Mouse (Mus musculus): ENCODE data around the gene Tor3a. TPM values are rescaled to one million over a fixed set of nuclear protein-coding genes. Genes with fewer than 3 reads are reported as not detected.

Tor3a gene
- polyA plus RNA-seq, 2 experiments = 7.6 to 10.1 TPM

DNA sequence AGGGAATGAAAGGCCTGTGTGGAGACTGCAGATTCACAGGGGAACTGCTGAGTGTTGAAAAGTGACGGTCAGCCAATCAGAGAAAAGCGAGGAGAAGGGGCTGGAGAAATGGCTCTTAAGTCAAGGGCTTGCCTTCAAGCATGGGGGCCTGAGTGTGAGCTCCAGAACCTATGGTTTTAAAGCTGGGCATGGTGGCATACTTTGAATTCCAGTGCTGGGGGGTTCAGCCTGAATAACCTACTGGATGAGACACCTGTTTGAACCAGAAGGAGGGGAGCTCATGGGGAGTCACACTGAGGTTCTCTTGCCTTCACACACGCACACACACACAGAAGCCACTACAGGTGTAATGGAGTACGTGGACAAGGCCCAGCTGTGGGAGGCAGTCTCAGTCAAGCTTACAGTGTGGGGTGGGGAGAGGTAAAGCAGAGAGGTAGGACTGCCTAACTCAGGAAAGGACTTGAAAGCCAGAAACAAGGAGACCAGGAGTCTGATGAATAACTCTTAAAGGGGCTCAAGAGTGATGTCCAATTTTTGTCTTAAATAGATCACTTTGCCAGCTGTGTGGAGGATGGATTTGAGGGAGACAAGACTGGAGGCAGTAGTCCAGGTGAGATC lies 53.8 kb downstream of the Tor3a start:
- no peak for TF ChIP-seq POLR2A (IDR thresholded peaks at IDR 0.05; ENCODE audit: borderline replicate concordance, extremely low read depth, insufficient read depth, insufficient read length)
- Histone ChIP-seq H3K27me3 (ENCODE audit: control insufficient read depth, insufficient read depth, low read length) (no peaks in the 10 kb centered on the region), H3K4me3 (replicated peaks; ENCODE audit: low read length) (no peak overlapping the region), H3K9me3 (ENCODE audit: control insufficient read depth, low read length) (no peaks in the 10 kb centered on the region), H3K4me1 (ENCODE audit: control insufficient read depth, insufficient read depth, low read length) (peaks cover 12% of the 10 kb centered on the region), H3K4me2 (replicated peaks; ENCODE audit: low read depth, low read length, severe bottlenecking) (no peak overlapping the region), H3K36me3 (ENCODE audit: control insufficient read depth, insufficient read depth, low read length) (peaks cover 10% of the 10 kb centered on the region; the same call in 1 of the 2 replicates), H3K9ac (ENCODE audit: low read depth, low read length, severe bottlenecking) (no peak overlapping the region), H3K27ac (replicated peaks; ENCODE audit: low read depth, low read length) (no peak overlapping the region)
- DNase-seq (ENCODE audit: low spot score) (no peak), ATAC-seq (ENCODE audit: low FRiP score, low read depth) (no peak)
- WGBS = 75% methylated on average over 4 of the region's 4 CpGs

DNA sequence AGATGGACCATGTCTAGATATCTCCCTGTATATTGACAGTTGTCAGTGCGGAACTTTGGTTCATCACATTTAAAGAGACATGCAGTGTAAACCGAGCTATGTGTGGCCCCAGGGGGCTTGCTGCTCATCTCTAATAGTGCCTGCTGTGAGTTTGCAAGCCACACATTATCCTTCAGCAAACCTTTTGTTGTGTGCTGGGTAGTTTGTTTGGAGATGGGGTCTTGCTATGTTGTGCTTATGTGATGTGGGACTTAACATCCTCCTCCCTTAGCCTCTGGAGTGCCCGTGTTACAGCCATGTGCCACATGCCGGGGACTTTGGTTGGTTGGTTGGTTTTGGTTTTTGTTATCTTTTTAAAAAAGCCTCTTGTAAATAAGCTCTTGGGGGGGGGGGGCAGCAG lies 56.3 kb downstream of the Tor3a start:
- H3K27ac ChIP-seq (replicated peaks; ENCODE audit: low read depth, low read length) = no peak overlapping the region
- H3K4me1 ChIP-seq (ENCODE audit: control insufficient read depth, insufficient read depth, low read length) = peaks cover 21% of the 10 kb centered on the region
- no peaks in the 10 kb centered on the region; the same call in 1 of the 2 replicates for H3K36me3 ChIP-seq (ENCODE audit: control insufficient read depth, insufficient read depth, low read length)
- no peak overlapping the region for H3K4me3 ChIP-seq (replicated peaks; ENCODE audit: low read length)
- WGBS = 74% methylated on average over 4 of the region's 4 CpGs
- H3K9me3 ChIP-seq (ENCODE audit: control insufficient read depth, low read length) = no peaks in the 10 kb centered on the region
- no peak for TF ChIP-seq POLR2A (IDR thresholded peaks at IDR 0.05; ENCODE audit: borderline replicate concordance, extremely low read depth, insufficient read depth, insufficient read length)
- no peak overlapping the region for H3K9ac ChIP-seq (ENCODE audit: low read depth, low read length, severe bottlenecking)
- no peak for DNase-seq (ENCODE audit: low spot score)
- ATAC-seq (ENCODE audit: low FRiP score, low read depth) = no peak
- no peaks in the 10 kb centered on the region for H3K27me3 ChIP-seq (ENCODE audit: control insufficient read depth, insufficient read depth, low read length)
- no peak overlapping the region for H3K4me2 ChIP-seq (replicated peaks; ENCODE audit: low read depth, low read length, severe bottlenecking)

DNA sequence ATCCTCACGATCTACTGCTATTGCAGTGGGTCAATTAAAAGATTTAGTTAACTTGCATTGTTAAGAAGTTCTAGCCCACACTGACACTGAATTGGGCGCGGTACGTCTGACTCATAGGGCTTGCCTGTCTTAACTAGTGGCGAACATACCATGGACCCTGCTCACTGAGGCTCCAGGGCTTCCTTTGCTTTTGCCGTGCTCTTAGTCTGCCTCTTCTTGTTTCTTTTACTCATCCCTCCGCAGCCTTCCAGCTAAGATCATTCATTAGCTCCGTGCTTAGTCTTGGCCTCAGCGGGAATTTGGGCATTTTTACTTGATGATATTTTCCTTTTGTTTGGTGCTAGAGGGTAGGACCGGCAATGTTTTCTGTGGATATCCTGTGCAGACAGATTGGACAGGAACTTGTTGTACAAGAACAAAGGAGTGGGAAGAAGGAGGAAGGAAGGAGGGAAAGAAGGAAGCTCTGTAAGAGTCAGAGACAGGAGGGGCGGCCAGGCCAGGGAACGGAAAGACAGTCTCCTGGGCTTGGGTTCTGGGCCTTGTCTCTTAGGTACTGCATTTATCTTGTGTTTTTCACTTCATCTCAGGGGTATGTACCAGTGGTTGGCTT lies 57.1 kb downstream of the Tor3a start:
- no peak for TF ChIP-seq POLR2A (IDR thresholded peaks at IDR 0.05; ENCODE audit: borderline replicate concordance, extremely low read depth, insufficient read depth, insufficient read length)
- 50% methylated on average over 12 of the region's 12 CpGs for WGBS
- Histone ChIP-seq H3K9ac (ENCODE audit: low read depth, low read length, severe bottlenecking) (no peak overlapping the region), H3K27me3 (ENCODE audit: control insufficient read depth, insufficient read depth, low read length) (no peaks in the 10 kb centered on the region), H3K27ac (replicated peaks; ENCODE audit: low read depth, low read length) (peak overlapping the region; percentile 52; the same call in 1 of the 2 replicates), H3K36me3 (ENCODE audit: control insufficient read depth, insufficient read depth, low read length) (no peaks in the 10 kb centered on the region; the same call in 1 of the 2 replicates), H3K9me3 (ENCODE audit: control insufficient read depth, low read length) (no peaks in the 10 kb centered on the region), H3K4me1 (ENCODE audit: control insufficient read depth, insufficient read depth, low read length) (peaks cover 21% of the 10 kb centered on the region), H3K4me2 (replicated peaks; ENCODE audit: low read depth, low read length, severe bottlenecking) (no peak overlapping the region), H3K4me3 (replicated peaks; ENCODE audit: low read length) (no peak overlapping the region)
- DNase-seq (ENCODE audit: low spot score) = peak; percentile 26
- ATAC-seq (ENCODE audit: low FRiP score, low read depth) = no peak

DNA sequence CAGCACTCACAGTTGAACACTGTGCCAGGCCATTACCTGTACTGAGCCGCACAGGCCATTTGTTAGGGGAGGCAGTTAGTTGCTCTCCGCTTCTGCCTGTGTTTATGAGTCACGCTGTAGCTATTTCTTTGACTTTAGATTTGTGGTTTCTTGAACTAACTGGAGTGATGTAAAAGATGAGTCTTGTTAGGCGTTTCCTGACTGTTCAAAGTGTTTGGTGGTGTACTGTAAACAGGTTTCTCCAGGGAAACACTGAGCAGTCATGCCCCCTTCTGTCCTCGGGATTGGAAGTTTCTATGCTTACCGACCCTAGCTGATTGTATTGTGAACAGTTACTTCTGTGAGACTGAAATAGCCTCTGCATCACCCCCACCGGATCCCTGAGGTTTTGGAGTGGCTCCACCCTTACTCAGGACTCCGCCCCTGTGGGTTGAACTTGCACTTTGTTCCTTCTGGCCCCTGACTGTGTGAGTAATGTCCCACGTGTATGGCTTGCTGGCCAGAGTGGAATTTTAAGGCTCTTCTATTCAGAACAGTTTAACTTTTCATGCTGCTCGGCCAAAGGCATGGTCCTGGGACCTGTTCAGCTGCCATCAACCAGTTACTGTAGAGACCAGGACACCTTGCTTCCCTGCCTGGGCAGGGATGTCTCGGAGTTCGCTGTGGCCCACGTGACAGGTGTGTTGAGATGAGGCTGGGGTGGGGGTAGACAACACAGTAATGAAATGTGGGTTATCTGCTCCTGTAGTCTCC lies 58.6 kb downstream of the Tor3a start:
- no peak for TF ChIP-seq POLR2A (IDR thresholded peaks at IDR 0.05; ENCODE audit: borderline replicate concordance, extremely low read depth, insufficient read depth, insufficient read length)
- ATAC-seq (ENCODE audit: low FRiP score, low read depth) (peak; percentile 74), DNase-seq (ENCODE audit: low spot score) (peak; percentile 73)
- Histone ChIP-seq H3K27ac (replicated peaks; ENCODE audit: low read depth, low read length) (0 out of 2 replicates have a peak overlapping the region, but pooled peaks have one; percentile 11), H3K4me1 (ENCODE audit: control insufficient read depth, insufficient read depth, low read length) (peaks cover 21% of the 10 kb centered on the region), H3K9me3 (ENCODE audit: control insufficient read depth, low read length) (no peaks in the 10 kb centered on the region), H3K4me3 (replicated peaks; ENCODE audit: low read length) (no peak overlapping the region), H3K27me3 (ENCODE audit: control insufficient read depth, insufficient read depth, low read length) (no peaks in the 10 kb centered on the region), H3K4me2 (replicated peaks; ENCODE audit: low read depth, low read length, severe bottlenecking) (peak overlapping the region; percentile 31; the same call in 1 of the 2 replicates), H3K9ac (ENCODE audit: low read depth, low read length, severe bottlenecking) (peak overlapping the region; percentile 5; the same call in 1 of the 2 replicates), H3K36me3 (ENCODE audit: control insufficient read depth, insufficient read depth, low read length) (no peaks in the 10 kb centered on the region)
- WGBS = 10% methylated on average over 13 of the region's 13 CpGs

DNA sequence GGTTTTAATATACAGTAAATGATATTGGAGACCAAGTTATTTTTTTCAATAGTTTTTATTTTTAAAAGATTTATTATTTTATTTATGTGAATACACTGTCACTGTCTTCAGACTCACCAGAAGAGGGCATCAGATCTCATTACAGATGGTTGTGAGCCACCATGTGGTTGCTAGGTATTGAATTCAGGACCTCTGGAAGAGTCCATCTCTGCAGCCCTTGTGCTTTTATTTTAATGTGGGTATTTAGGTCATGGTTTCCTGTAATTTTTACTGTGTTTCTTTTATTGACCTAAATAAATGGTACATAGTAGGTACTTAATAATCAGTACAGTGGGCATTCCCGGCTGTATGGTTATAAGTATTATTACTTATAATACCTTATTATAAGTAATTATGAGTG lies 59.4 kb downstream of the Tor3a start:
- no peaks in the 10 kb centered on the region for H3K27me3 ChIP-seq (ENCODE audit: control insufficient read depth, insufficient read depth, low read length)
- H3K36me3 ChIP-seq (ENCODE audit: control insufficient read depth, insufficient read depth, low read length) = no peaks in the 10 kb centered on the region
- no peak overlapping the region for H3K4me3 ChIP-seq (replicated peaks; ENCODE audit: low read length)
- no peak for TF ChIP-seq POLR2A (IDR thresholded peaks at IDR 0.05; ENCODE audit: borderline replicate concordance, extremely low read depth, insufficient read depth, insufficient read length)
- ATAC-seq (ENCODE audit: low FRiP score, low read depth) = no peak
- peaks cover 21% of the 10 kb centered on the region for H3K4me1 ChIP-seq (ENCODE audit: control insufficient read depth, insufficient read depth, low read length)
- H3K4me2 ChIP-seq (replicated peaks; ENCODE audit: low read depth, low read length, severe bottlenecking) = no peak overlapping the region
- no peaks in the 10 kb centered on the region for H3K9me3 ChIP-seq (ENCODE audit: control insufficient read depth, low read length)
- H3K27ac ChIP-seq (replicated peaks; ENCODE audit: low read depth, low read length) = no peak overlapping the region
- 59% methylated on average over 1 of the region's 1 CpGs for WGBS
- DNase-seq (ENCODE audit: low spot score) = no peak
- no peak overlapping the region for H3K9ac ChIP-seq (ENCODE audit: low read depth, low read length, severe bottlenecking)
